Mouse (Mus musculus) lung, embryonic 14.5 days (tissue): ENCODE measurements at regions not wholly inside any gene's neighbourhood (a gene's known extent, or its start where the extent isn't known, plus 50 kb on each side); places are given as distances from the start of the nearest gene placed in this dataset.
A peak's percentile ranks its signal among the peaks of the same experiment; 100 is the strongest.

Experiments used
- ATAC-seq: fragments of 200-750 bp; cut with Nextera tagmentation; 2 replicates; pipeline ENCODE4 v1.8.0; 2017; ENCODE audit warnings: mild to moderate bottlenecking, moderate TSS enrichment, moderate library complexity; ENCODE audit not compliant: insufficient read depth
- DNase-seq: peaks from one replicate; pipeline ENCODE4 v3.0.0-alpha.2; 2015
- H3K27ac ChIP-seq: fragments of 300-500 bp; sonication (generic); 2 replicates; pipeline ENCODE4 v1.5.1; 2014; ENCODE audit warnings: low read depth, mild to moderate bottlenecking, moderate library complexity
- H3K27me3 ChIP-seq: fragments of 300-500 bp; sonication (generic); 2 replicates; pipeline ENCODE4 v1.6.1; 2014; ENCODE audit warnings: low read length, control low read depth; ENCODE audit not compliant: insufficient read depth
- H3K36me3 ChIP-seq: fragments of 300-500 bp; sonication (generic); 2 replicates; pipeline ENCODE4 v1.6.1; 2014; ENCODE audit warnings: control low read depth; ENCODE audit not compliant: insufficient read depth
- H3K4me1 ChIP-seq: fragments of 300-500 bp; sonication (generic); 2 replicates; pipeline ENCODE4 v1.6.1; 2014; ENCODE audit warnings: antibody characterized with exemption, control low read depth; ENCODE audit not compliant: insufficient read depth
- H3K4me2 ChIP-seq: fragments of 300-500 bp; sonication (generic); 2 replicates; pipeline ENCODE4 v1.6.1; 2014; ENCODE audit warnings: mild to moderate bottlenecking
- H3K4me3 ChIP-seq: fragments of 300-500 bp; sonication (generic); 2 replicates; pipeline ENCODE4 v1.5.1; 2014; ENCODE audit warnings: low read depth, low read length
- H3K9ac ChIP-seq: fragments of 300-500 bp; sonication (generic); 2 replicates; pipeline ENCODE4 v1.6.1; 2014
- H3K9me3 ChIP-seq: fragments of 300-500 bp; sonication (generic); 2 replicates; pipeline ENCODE4 v1.6.1; 2016; ENCODE audit warnings: low read depth, low read length, control low read depth
- CTCF ChIP-seq: IDR thresholded peaks from 2 replicates; pipeline ENCODE4 v1.5.1; 2016; ENCODE audit warnings: antibody characterized with exemption, low read depth
- WGBS: fragments of 180-500 bp; shearing (Covaris S2); extraction: QIAGEN DNeasy Blood & Tissue Kit; methylation state at CpG from one replicate; pipeline ENCODE4 v1.1.7; 2014; 5-methylcytosine and 5-hydroxymethylcytosine counted together

- Histone ChIP-seq H3K27ac (no peak overlapping the region), H3K4me3 (no peak overlapping the region), H3K36me3 (no peaks in the 10 kb centered on the region), H3K9me3 (no peaks in the 10 kb centered on the region), H3K4me1 (no peaks in the 10 kb centered on the region), H3K4me2 (no peak overlapping the region), H3K27me3 (no peaks in the 10 kb centered on the region), H3K9ac (no peak overlapping the region)
- ATAC-seq = no peak
- no peak for DNase-seq
- TF ChIP-seq CTCF = no peak
- WGBS = 80% methylated on average over 8 of the region's 8 CpGs
Measured at GRCm38 (mm10) chr10:99900955-99901835, 114.2 kb upstream of the Kitl start.

GRCm38 (mm10) chr10:99893999-99894398 is 121.4 kb upstream of the Kitl start:
- no peaks in the 10 kb centered on the region for H3K9me3 ChIP-seq
- WGBS = 50% methylated on average over 3 of the region's 3 CpGs
- H3K4me2 ChIP-seq = no peak overlapping the region
- no peak for ATAC-seq
- no peak for TF ChIP-seq CTCF
- no peaks in the 10 kb centered on the region for H3K36me3 ChIP-seq
- no peak overlapping the region for H3K9ac ChIP-seq
- H3K4me3 ChIP-seq = no peak overlapping the region
- H3K27ac ChIP-seq = no peak overlapping the region
- no peak for DNase-seq
- H3K4me1 ChIP-seq = no peaks in the 10 kb centered on the region
- H3K27me3 ChIP-seq = no peaks in the 10 kb centered on the region

- DNase-seq = no peak
- no peak overlapping the region for H3K4me3 ChIP-seq
- no peak for TF ChIP-seq CTCF
- H3K27me3 ChIP-seq = no peaks in the 10 kb centered on the region
- H3K36me3 ChIP-seq = no peaks in the 10 kb centered on the region
- 84% methylated on average over 3 of the region's 3 CpGs for WGBS
- no peaks in the 10 kb centered on the region for H3K9me3 ChIP-seq
- no peak overlapping the region for H3K27ac ChIP-seq
- no peaks in the 10 kb centered on the region for H3K4me1 ChIP-seq
- no peak overlapping the region for H3K9ac ChIP-seq
- no peak for ATAC-seq
- no peak overlapping the region for H3K4me2 ChIP-seq
Measured at GRCm38 (mm10) chr10:99891899-99892298, 123.5 kb upstream of the Kitl start.

GRCm38 (mm10) chr10:99881901-99882300 is 122.4 kb upstream of the Csl start:
- Histone ChIP-seq H3K4me2 (no peak overlapping the region), H3K36me3 (no peaks in the 10 kb centered on the region), H3K4me1 (no peaks in the 10 kb centered on the region), H3K9me3 (no peaks in the 10 kb centered on the region), H3K9ac (no peak overlapping the region), H3K27me3 (no peaks in the 10 kb centered on the region), H3K27ac (no peak overlapping the region), H3K4me3 (no peak overlapping the region)
- DNase-seq (no peak), ATAC-seq (no peak)
- no peak for TF ChIP-seq CTCF
- WGBS = 49% methylated on average over 2 of the region's 2 CpGs

- Histone ChIP-seq H3K4me3 (no peak overlapping the region), H3K36me3 (no peaks in the 10 kb centered on the region), H3K4me1 (no peaks in the 10 kb centered on the region), H3K9me3 (no peaks in the 10 kb centered on the region), H3K4me2 (no peak overlapping the region), H3K27ac (no peak overlapping the region), H3K27me3 (no peaks in the 10 kb centered on the region), H3K9ac (no peak overlapping the region)
- ATAC-seq (no peak), DNase-seq (no peak)
- TF ChIP-seq CTCF = no peak
- WGBS = 73% methylated on average over 5 of the region's 5 CpGs
Measured at GRCm38 (mm10) chr10:99879362-99879761, 119.9 kb upstream of the Csl start.

GRCm38 (mm10) chr10:99864711-99865110 is 105.3 kb upstream of the Csl start:
- no peaks in the 10 kb centered on the region for H3K27me3 ChIP-seq
- no peak overlapping the region for H3K27ac ChIP-seq
- no peak overlapping the region for H3K9ac ChIP-seq
- no peak overlapping the region for H3K4me2 ChIP-seq
- no peak overlapping the region for H3K4me3 ChIP-seq
- H3K4me1 ChIP-seq = no peaks in the 10 kb centered on the region
- ATAC-seq (no peak), DNase-seq (peak; percentile 74)
- no peaks in the 10 kb centered on the region for H3K9me3 ChIP-seq
- 56% methylated on average over 1 of the region's 1 CpGs for WGBS
- no peak for TF ChIP-seq CTCF
- no peaks in the 10 kb centered on the region for H3K36me3 ChIP-seq

- Histone ChIP-seq H3K4me3 (no peak overlapping the region), H3K27me3 (no peaks in the 10 kb centered on the region), H3K27ac (no peak overlapping the region), H3K36me3 (no peaks in the 10 kb centered on the region), H3K4me2 (no peak overlapping the region), H3K4me1 (no peaks in the 10 kb centered on the region), H3K9ac (no peak overlapping the region), H3K9me3 (no peaks in the 10 kb centered on the region)
- DNase-seq = no peak
- no peak for TF ChIP-seq CTCF
- WGBS = 53% methylated on average over 10 of the region's 10 CpGs
- no peak for ATAC-seq
Measured at GRCm38 (mm10) chr10:99860322-99861089, 101.0 kb upstream of the Csl start.
